Mouse (Mus musculus): ENCODE measurements around the gene Epb41l5.

GRCm38 (mm10) chr1:119504260-119505062, 144.3 kb downstream of the Epb41l5 start, which contains the start of gene Ralb:
- peak; percentile 36; the same call in 1 of the 2 replicates for TF ChIP-seq POLR2A (IDR thresholded peaks at IDR 0.05; ENCODE audit: control insufficient read depth, low read depth, low read length)
- TF ChIP-seq CTCF (IDR thresholded peaks at IDR 0.05; ENCODE audit: control insufficient read depth, insufficient read depth, insufficient replicate concordance, low read depth, low read length), result no peak
